Mouse (Mus musculus) erythroblast, embryonic 14.5 days (primary cell): ENCODE measurements at regions not wholly inside any gene's neighbourhood (a gene's known extent, or its start where the extent isn't known, plus 50 kb on each side); places are given as distances from the start of the nearest gene placed in this dataset.

ENCODE experiments used
- H3K27me3 ChIP-seq: 2 replicates; pipeline ENCODE4 v1.6.1; 2012; ENCODE audit warnings: inconsistent platforms; ENCODE audit not compliant: control insufficient read depth
- H3K36me3 ChIP-seq: 2 replicates; pipeline ENCODE4 v1.6.1; 2012; ENCODE audit warnings: mild to moderate bottlenecking, inconsistent platforms; ENCODE audit not compliant: control insufficient read depth
- H3K4me1 ChIP-seq: 2 replicates; pipeline ENCODE4 v1.6.1; 2012; ENCODE audit warnings: inconsistent platforms; ENCODE audit not compliant: control insufficient read depth
- H3K4me3 ChIP-seq: replicated peaks from 2 replicates; pipeline ENCODE3; 2012; ENCODE audit warnings: moderate library complexity, mild to moderate bottlenecking, inconsistent platforms
- H3K9me3 ChIP-seq: 2 replicates; pipeline ENCODE4 v1.6.1; 2012; ENCODE audit warnings: low read length, inconsistent platforms, mixed read lengths; ENCODE audit not compliant: control insufficient read depth
- GATA1 ChIP-seq: IDR thresholded peaks from 2 replicates; pipeline ENCODE4 v1.6.1; 2012; ENCODE audit warnings: low read length, inconsistent platforms, mixed read lengths
- TAL1 ChIP-seq: IDR thresholded peaks from 3 replicates; pipeline ENCODE4 v1.6.1; 2012; ENCODE audit warnings: low read length, inconsistent platforms, mixed read lengths

- Histone ChIP-seq H3K27me3 (no peaks in the 10 kb centered on the region), H3K4me3 (no peak overlapping the region), H3K9me3 (no peaks in the 10 kb centered on the region; the same call in 1 of the 2 replicates), H3K36me3 (no peaks in the 10 kb centered on the region), H3K4me1 (no peaks in the 10 kb centered on the region)
- TF ChIP-seq GATA1: no peak
- no peak for TF ChIP-seq TAL1
Measured at GRCm38 (mm10) chr3:143501017-143501416, 619.2 kb upstream of the Pkn2 start.

- Histone ChIP-seq H3K9me3 (peaks cover 14% of the 10 kb centered on the region), H3K36me3 (no peaks in the 10 kb centered on the region), H3K4me3 (no peak overlapping the region), H3K27me3 (no peaks in the 10 kb centered on the region), H3K4me1 (no peaks in the 10 kb centered on the region)
- no peak for TF ChIP-seq TAL1
- TF ChIP-seq GATA1: no peak
Measured at GRCm38 (mm10) chr3:143495389-143495788, 613.6 kb upstream of the Pkn2 start.

GRCm38 (mm10) chr3:143477916-143478610 is 596.3 kb upstream of the Pkn2 start:
- Histone ChIP-seq H3K4me1 (no peaks in the 10 kb centered on the region), H3K27me3 (no peaks in the 10 kb centered on the region), H3K9me3 (no peaks in the 10 kb centered on the region), H3K36me3 (no peaks in the 10 kb centered on the region), H3K4me3 (no peak overlapping the region)
- TF ChIP-seq GATA1: no peak
- no peak for TF ChIP-seq TAL1

- H3K4me1 ChIP-seq: no peaks in the 10 kb centered on the region
- TF ChIP-seq TAL1 (no peak), GATA1 (no peak)
- H3K27me3 ChIP-seq: no peaks in the 10 kb centered on the region
- no peaks in the 10 kb centered on the region for H3K36me3 ChIP-seq
- H3K9me3 ChIP-seq: peaks cover 2% of the 10 kb centered on the region; the same call in 1 of the 2 replicates
- H3K4me3 ChIP-seq: no peak overlapping the region
Measured at GRCm38 (mm10) chr3:143475461-143475860, 593.7 kb upstream of the Pkn2 start.

- H3K9me3 ChIP-seq: peaks cover 3% of the 10 kb centered on the region; the same call in 1 of the 2 replicates
- H3K4me3 ChIP-seq: no peak overlapping the region
- H3K4me1 ChIP-seq: no peaks in the 10 kb centered on the region
- H3K27me3 ChIP-seq: no peaks in the 10 kb centered on the region
- no peaks in the 10 kb centered on the region for H3K36me3 ChIP-seq
- TF ChIP-seq GATA1: no peak
- no peak for TF ChIP-seq TAL1
Measured at GRCm38 (mm10) chr3:143447005-143447709, 565.4 kb upstream of the Pkn2 start.

DNA sequence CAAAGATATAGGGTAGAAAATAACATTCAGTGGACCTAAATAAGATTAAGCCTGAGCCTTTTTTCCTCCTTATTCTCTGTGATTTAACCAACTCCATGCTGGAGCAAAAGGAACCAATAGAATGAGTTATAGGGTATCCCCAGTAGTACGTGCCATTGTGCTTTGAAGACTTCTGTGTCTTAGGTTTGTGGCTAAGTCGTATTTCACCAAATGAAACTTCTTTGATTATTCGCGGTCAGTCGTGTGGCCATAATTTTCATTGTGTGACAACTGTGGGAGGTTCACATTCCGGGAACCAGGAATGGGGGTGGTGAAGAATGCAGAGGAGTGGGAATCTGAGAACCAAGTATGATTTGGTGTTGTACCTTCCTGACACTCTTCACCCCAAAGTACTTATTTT is 535.6 kb upstream of the Pkn2 start:
- H3K36me3 ChIP-seq: no peaks in the 10 kb centered on the region
- H3K4me3 ChIP-seq: no peak overlapping the region
- TF ChIP-seq TAL1 (no peak), GATA1 (no peak)
- peaks cover 5% of the 10 kb centered on the region; the same call in 1 of the 2 replicates for H3K9me3 ChIP-seq
- no peaks in the 10 kb centered on the region for H3K4me1 ChIP-seq
- no peaks in the 10 kb centered on the region for H3K27me3 ChIP-seq

DNA sequence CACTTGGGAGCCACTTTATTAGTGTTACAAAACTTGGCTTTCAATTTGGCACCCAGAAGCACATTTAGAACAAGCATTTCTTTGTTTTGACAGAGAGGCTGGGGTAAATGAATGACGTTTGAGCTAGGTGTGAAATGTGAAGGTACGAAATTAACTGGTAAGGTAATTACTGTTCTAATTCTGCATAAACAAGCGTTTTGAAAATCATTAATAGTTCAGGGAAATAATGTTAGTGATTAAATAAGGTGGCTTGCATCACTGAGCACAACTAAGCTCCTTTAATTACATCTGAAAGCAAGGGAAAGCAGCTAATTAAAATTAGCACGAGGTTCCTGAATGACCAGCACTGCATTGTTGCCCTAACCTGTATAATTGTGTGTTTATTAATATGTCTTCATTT is 529.9 kb upstream of the Pkn2 start:
- H3K9me3 ChIP-seq: peaks cover 6% of the 10 kb centered on the region
- H3K27me3 ChIP-seq: no peaks in the 10 kb centered on the region
- TF ChIP-seq GATA1 (no peak), TAL1 (no peak)
- H3K4me1 ChIP-seq: no peaks in the 10 kb centered on the region
- H3K36me3 ChIP-seq: no peaks in the 10 kb centered on the region
- H3K4me3 ChIP-seq: no peak overlapping the region

DNA sequence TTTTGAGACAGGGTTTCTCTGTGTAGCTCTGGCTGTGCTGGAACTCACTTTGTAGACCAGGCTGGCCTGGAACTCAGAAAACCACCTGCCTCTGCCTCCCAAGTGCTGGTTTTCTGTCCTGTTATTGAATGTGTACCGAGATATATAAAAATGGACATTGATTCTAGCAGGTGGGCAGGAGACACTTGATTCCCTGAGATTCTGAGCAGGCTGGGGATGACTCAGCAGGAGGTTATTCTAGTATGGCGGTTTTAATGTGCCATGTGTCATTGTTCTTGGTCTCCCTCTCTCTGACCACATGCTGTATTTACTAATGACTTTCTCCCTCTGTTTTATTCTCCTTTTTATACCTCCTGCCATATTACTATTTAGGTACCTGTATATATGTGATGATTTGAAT is 517.2 kb upstream of the Pkn2 start:
- no peaks in the 10 kb centered on the region; the same call in 1 of the 2 replicates for H3K9me3 ChIP-seq
- no peak for TF ChIP-seq TAL1
- no peak for TF ChIP-seq GATA1
- no peaks in the 10 kb centered on the region for H3K27me3 ChIP-seq
- no peaks in the 10 kb centered on the region for H3K4me1 ChIP-seq
- no peaks in the 10 kb centered on the region for H3K36me3 ChIP-seq
- no peak overlapping the region for H3K4me3 ChIP-seq

- Histone ChIP-seq H3K27me3 (no peaks in the 10 kb centered on the region), H3K4me3 (no peak overlapping the region), H3K36me3 (no peaks in the 10 kb centered on the region), H3K4me1 (no peaks in the 10 kb centered on the region), H3K9me3 (no peaks in the 10 kb centered on the region)
- no peak for TF ChIP-seq TAL1
- TF ChIP-seq GATA1: no peak
Measured at GRCm38 (mm10) chr3:143384357-143384756, 502.6 kb upstream of the Pkn2 start.
